ENCODE assay signal across 21 mouse cellular contexts in genomic region chr15:26276608-26277007, GRCm38 (mm10). TPM values are rescaled to one million over a fixed set of nuclear protein-coding genes. Genes with fewer than 3 reads are reported as not detected.
A peak's percentile ranks its signal among the peaks of the same experiment; 100 is the strongest.
DNase-seq lines count a peak whose midpoint lies in the region; ATAC-seq and TF ChIP-seq lines count a peak whose summit lies in the region.
"Had no signal": no experiment of that assay in that cellular context is flagged by ENCODE, and none has a peak within 500 bp of the region (broad histone marks: within the 10 kb centered on the region; RNA-seq: fewer than 3 reads in every experiment).

No protein-coding gene starts in this region.

- ATAC-seq in forebrain, embryonic 13.5 days = peak; percentile 11; the same call in 1 of the 2 replicates
- ATAC-seq in lung, embryonic 14.5 days (ENCODE audit: insufficient read depth) = peak; percentile 24; the same call in 1 of the 2 replicates
- ATAC-seq in neural tube, embryonic 15.5 days (ENCODE audit: low FRiP score) = no peak; the same call in 1 of the 2 replicates
- ATAC-seq in kidney, embryonic 15.5 days (replicated peaks; ENCODE audit: low FRiP score) = no peak
- ATAC-seq: CD4-positive, CD25-positive, alpha-beta regulatory T cell, adult 4 months had no signal

- H3K27ac ChIP-seq in forebrain, embryonic 13.5 days = peak overlapping the region; percentile 22; the same call in 1 of the 2 replicates
- no peak overlapping the region for H3K27ac ChIP-seq in forebrain, embryonic 10.5 days
- no peak overlapping the region for H3K27ac ChIP-seq in lung, embryonic 14.5 days (ENCODE audit: low read depth)
- peak overlapping the region; percentile 34; the same call in 1 of the 2 replicates for H3K27ac ChIP-seq in neural tube, embryonic 15.5 days (replicated peaks)
- H3K27ac ChIP-seq in kidney, embryonic 15.5 days = no peak overlapping the region
- H3K27ac ChIP-seq: embryonic facial prominence, embryonic 13.5 days; heart, adult 2 months; heart, embryonic 15.5 days; hindbrain, embryonic 13.5 days had no signal

- WGBS in forebrain, embryonic 13.5 days = 54% methylated on average over 5 of the region's 5 CpGs
- WGBS in forebrain, embryonic 10.5 days = 89% methylated on average over 5 of the region's 5 CpGs
- WGBS in lung, embryonic 14.5 days = 49% methylated on average over 5 of the region's 5 CpGs
- WGBS in neural tube, embryonic 15.5 days = 55% methylated on average over 5 of the region's 5 CpGs
- WGBS in kidney, embryonic 15.5 days = 72% methylated on average over 5 of the region's 5 CpGs

- no peak overlapping the region for H3K9ac ChIP-seq in forebrain, embryonic 13.5 days
- no peak overlapping the region for H3K9ac ChIP-seq in lung, embryonic 14.5 days
- no peak overlapping the region for H3K9ac ChIP-seq in neural tube, embryonic 15.5 days (replicated peaks)
- H3K9ac ChIP-seq in kidney, embryonic 15.5 days = no peak overlapping the region
- H3K9ac ChIP-seq: embryonic facial prominence, embryonic 13.5 days; heart, embryonic 15.5 days; hindbrain, embryonic 13.5 days had no signal

- peaks cover 16% of the 10 kb centered on the region for H3K4me1 ChIP-seq in forebrain, embryonic 13.5 days
- no peaks in the 10 kb centered on the region for H3K4me1 ChIP-seq in forebrain, embryonic 10.5 days
- no peaks in the 10 kb centered on the region for H3K4me1 ChIP-seq in lung, embryonic 14.5 days (ENCODE audit: insufficient read depth)
- no peaks in the 10 kb centered on the region for H3K4me1 ChIP-seq in neural tube, embryonic 15.5 days
- H3K4me1 ChIP-seq in kidney, embryonic 15.5 days = no peaks in the 10 kb centered on the region
- H3K4me1 ChIP-seq: embryonic facial prominence, embryonic 13.5 days; heart, embryonic 15.5 days; hindbrain, embryonic 13.5 days had no signal

- no peaks in the 10 kb centered on the region for H3K36me3 ChIP-seq in forebrain, embryonic 13.5 days (ENCODE audit: poor library complexity, severe bottlenecking)
- H3K36me3 ChIP-seq in forebrain, embryonic 10.5 days (replicated peaks) = no peaks in the 10 kb centered on the region
- no peaks in the 10 kb centered on the region for H3K36me3 ChIP-seq in lung, embryonic 14.5 days (ENCODE audit: insufficient read depth)
- H3K36me3 ChIP-seq in neural tube, embryonic 15.5 days = no peaks in the 10 kb centered on the region
- H3K36me3 ChIP-seq in kidney, embryonic 15.5 days = no peaks in the 10 kb centered on the region
- H3K36me3 ChIP-seq: embryonic facial prominence, embryonic 13.5 days; G1E; heart, embryonic 15.5 days; hindbrain, embryonic 13.5 days had no signal

- H3K27me3 ChIP-seq in forebrain, embryonic 13.5 days = no peaks in the 10 kb centered on the region
- H3K27me3 ChIP-seq in forebrain, embryonic 10.5 days (ENCODE audit: poor library complexity, severe bottlenecking) = no peaks in the 10 kb centered on the region
- H3K27me3 ChIP-seq in lung, embryonic 14.5 days (ENCODE audit: insufficient read depth, low read length) = no peaks in the 10 kb centered on the region
- no peaks in the 10 kb centered on the region for H3K27me3 ChIP-seq in neural tube, embryonic 15.5 days (replicated peaks)
- no peaks in the 10 kb centered on the region for H3K27me3 ChIP-seq in kidney, embryonic 15.5 days
- H3K27me3 ChIP-seq: embryonic facial prominence, embryonic 13.5 days; heart, embryonic 15.5 days; hindbrain, embryonic 13.5 days had no signal

- no peak for TF ChIP-seq CTCF in lung, embryonic 14.5 days (IDR thresholded peaks at IDR 0.05; ENCODE audit: low read depth)

- no peak overlapping the region for H3K4me3 ChIP-seq in forebrain, embryonic 13.5 days
- H3K4me3 ChIP-seq in forebrain, embryonic 10.5 days = no peak overlapping the region
- H3K4me3 ChIP-seq in lung, embryonic 14.5 days (ENCODE audit: low read depth, low read length) = no peak overlapping the region
- no peak overlapping the region for H3K4me3 ChIP-seq in neural tube, embryonic 15.5 days (replicated peaks)
- no peak overlapping the region for H3K4me3 ChIP-seq in kidney, embryonic 15.5 days (replicated peaks)
- H3K4me3 ChIP-seq: embryonic facial prominence, embryonic 13.5 days; heart, adult 2 months; heart, embryonic 15.5 days; hindbrain, embryonic 13.5 days had no signal

- H3K4me2 ChIP-seq in forebrain, embryonic 13.5 days = no peak overlapping the region
- no peak overlapping the region for H3K4me2 ChIP-seq in lung, embryonic 14.5 days
- H3K4me2 ChIP-seq in neural tube, embryonic 15.5 days = no peak overlapping the region
- H3K4me2 ChIP-seq in kidney, embryonic 15.5 days = no peak overlapping the region
- H3K4me2 ChIP-seq: embryonic facial prominence, embryonic 13.5 days; heart, embryonic 11.5 days; heart, embryonic 15.5 days; hindbrain, embryonic 13.5 days had no signal

- DNase-seq in forebrain, embryonic 10.5 days (ENCODE audit: extremely low spot score, low spot score) = no peak
- DNase-seq in lung, embryonic 14.5 days = peak; percentile 75
- no peak for DNase-seq in lung, postnatal 14 days
- no peak for DNase-seq in neural tube, embryonic 10.5 days (ENCODE audit: extremely low spot score, low spot score)
- DNase-seq: adrenal gland, postnatal 14 days; B cell, adult 2 months; cerebellum, adult 18-20 months; cerebellum, adult 9-11 months; cerebellum, postnatal 36 days; gastrocnemius, postnatal 14 days; heart, adult 2 months; heart, postnatal 14 days had no signal

- H3K9me3 ChIP-seq in forebrain, embryonic 13.5 days (replicated peaks) = no peaks in the 10 kb centered on the region
- H3K9me3 ChIP-seq in forebrain, embryonic 10.5 days = no peaks in the 10 kb centered on the region
- H3K9me3 ChIP-seq in lung, embryonic 14.5 days (ENCODE audit: low read depth, low read length) = no peaks in the 10 kb centered on the region
- H3K9me3 ChIP-seq in neural tube, embryonic 15.5 days (replicated peaks) = no peaks in the 10 kb centered on the region
- H3K9me3 ChIP-seq in kidney, embryonic 15.5 days (replicated peaks) = no peaks in the 10 kb centered on the region
- H3K9me3 ChIP-seq: embryonic facial prominence, embryonic 13.5 days; G1E; heart, embryonic 15.5 days; hindbrain, embryonic 13.5 days had no signal

RNA-seq across cellular contexts. Expression of gene March11, which starts 32.2 kb away (rescaled TPM):
- polyA plus RNA-seq in forebrain, embryonic 13.5 days (2015; fragmentation: Nextera tagmentation; extraction: Ambion mirVana) = 2.3 and 3.1 TPM in 2 replicates
- 0.35 and 0.41 TPM in 2 replicates for polyA plus RNA-seq in forebrain, embryonic 10.5 days (2016; fragmentation: Nextera tagmentation; extraction: Ambion mirVana)
- 0.14 and 0.26 TPM in 2 replicates for polyA plus RNA-seq in lung, embryonic 14.5 days (2014; fragmentation: Nextera tagmentation; extraction: Ambion mirVana)
- 10.0 and 12.9 TPM in 2 replicates for polyA plus RNA-seq in neural tube, embryonic 15.5 days (2015; fragmentation: Nextera tagmentation; extraction: Ambion mirVana)
- polyA plus RNA-seq in kidney, embryonic 15.5 days (2015; fragmentation: Nextera tagmentation; extraction: Ambion mirVana) = 0.51 and 0.67 TPM in 2 replicates
- polyA plus RNA-seq: G1E; heart, embryonic 11.5 days had no signal

Comparison
In these comparisons a context has a peak if more than half of its experiments do, and no peak if none do; other contexts are left out.
1. H3K27ac ChIP-seq: peak in forebrain, embryonic 13.5 days (single experiment) and neural tube, embryonic 15.5 days (single experiment); none in forebrain, embryonic 10.5 days (single experiment), lung, embryonic 14.5 days (single experiment) and kidney, embryonic 15.5 days (single experiment).
2. ATAC-seq: peak in forebrain, embryonic 13.5 days (single experiment) and lung, embryonic 14.5 days (single experiment); none in neural tube, embryonic 15.5 days (single experiment) and kidney, embryonic 15.5 days (single experiment).